Mouse (Mus musculus) embryonic facial prominence, embryonic 14.5 days (tissue): ENCODE measurements around the gene Olfr618. TPM values are rescaled to one million over a fixed set of nuclear protein-coding genes. Genes with fewer than 3 reads are reported as not detected.
"Not testable (repeated sequence)": the region's sequence is repeated elsewhere in the genome, so short reads cannot be mapped to it uniquely, and the experiment has no call there.

Source experiments
- ATAC-seq: fragments of 200-750 bp; cut with Nextera tagmentation; 2 replicates; pipeline ENCODE4 v1.8.0; 2017; ENCODE audit warnings: low read depth, moderate number of reproducible peaks, moderate TSS enrichment
- DNase-seq: peaks from one replicate; pipeline ENCODE4 v3.0.0-alpha.2; 2015; ENCODE audit warnings: low spot score
- H3K27ac ChIP-seq: fragments of 300-500 bp; sonication (generic); replicated peaks from 2 replicates; pipeline ENCODE4 v1.5.1; 2014; ENCODE audit warnings: low read depth, mild to moderate bottlenecking, low read length, moderate library complexity
- H3K27me3 ChIP-seq: fragments of 300-500 bp; sonication (generic); replicated peaks from 2 replicates; pipeline ENCODE4 v1.6.1; 2014; ENCODE audit warnings: low read length; ENCODE audit not compliant: control insufficient read depth, insufficient read depth
- H3K36me3 ChIP-seq: fragments of 300-500 bp; sonication (generic); 2 replicates; pipeline ENCODE4 v1.6.1; 2014; ENCODE audit warnings: low read length, mixed read lengths; ENCODE audit not compliant: control insufficient read depth, insufficient read depth
- H3K4me1 ChIP-seq: fragments of 300-500 bp; sonication (generic); 2 replicates; pipeline ENCODE4 v1.6.1; 2014; ENCODE audit warnings: antibody characterized with exemption, low read length; ENCODE audit not compliant: control insufficient read depth, insufficient read depth
- H3K4me2 ChIP-seq: fragments of 300-500 bp; sonication (generic); 2 replicates; pipeline ENCODE4 v1.6.1; 2014; ENCODE audit warnings: low read depth, mild to moderate bottlenecking, low read length, moderate library complexity, mixed read lengths
- H3K4me3 ChIP-seq: fragments of 300-500 bp; sonication (generic); 2 replicates; pipeline ENCODE4 v1.5.1; 2014; ENCODE audit warnings: low read depth, mild to moderate bottlenecking, low read length
- H3K9ac ChIP-seq: fragments of 300-500 bp; sonication (generic); 2 replicates; pipeline ENCODE4 v1.6.1; 2014; ENCODE audit warnings: low read depth, mild to moderate bottlenecking, low read length, moderate library complexity, mixed read lengths
- H3K9me3 ChIP-seq: fragments of 300-500 bp; sonication (generic); 2 replicates; pipeline ENCODE4 v1.6.1; 2016; ENCODE audit warnings: low read length; ENCODE audit not compliant: control insufficient read depth
- WGBS: fragments of 180-500 bp; shearing (Covaris S2); extraction: QIAGEN DNeasy Blood & Tissue Kit; methylation state at CpG from one replicate; pipeline ENCODE4 v1.1.7; 2014; 5-methylcytosine and 5-hydroxymethylcytosine counted together
- polyA plus RNA-seq: library from polyadenylated mRNA; unstranded; fragments of >200 nt; fragmentation: Nextera tagmentation; extraction: Ambion mirVana; gene quantifications from 2 replicates; pipeline ENCODE4 v1.2.1, GENCODE M21; 2014

The Olfr618 gene
- polyA plus RNA-seq = not detected in 2 replicates

GRCm38 (mm10) chr7:103589803-103590202 is at the start of gene Olfr618:
TSS of gene Olfr618 (plus strand) at chr7:103590103.
- DNase-seq (no peak), ATAC-seq (no peak)
- Histone ChIP-seq H3K4me3 (no peak within 1 kb of the TSS), H3K4me1 (no peaks in the 10 kb centered on the region), H3K27me3 (no peaks in the 10 kb centered on the region), H3K9me3 (no peaks in the 10 kb centered on the region), H3K9ac (no peak within 1 kb of the TSS), H3K4me2 (no peak within 1 kb of the TSS), H3K27ac (no peak within 1 kb of the TSS), H3K36me3 (no peaks in the 10 kb centered on the region)
- 53% methylated on average over 2 of the region's 2 CpGs for WGBS

GRCm38 (mm10) chr7:103542617-103543016 is 47.3 kb upstream of the Olfr618 start, which contains the start of gene Olfr612:
TSS of gene Olfr612 (minus strand) at chr7:103542717.
- not testable (repeated sequence) for H3K4me2 ChIP-seq, H3K27ac ChIP-seq, H3K36me3 ChIP-seq, H3K4me1 ChIP-seq, H3K9me3 ChIP-seq, ATAC-seq, DNase-seq, H3K4me3 ChIP-seq, H3K27me3 ChIP-seq, H3K9ac ChIP-seq
- 70% methylated on average over 2 of the region's 2 CpGs for WGBS

GRCm38 (mm10) chr7:103547774-103548173 is 42.1 kb upstream of the Olfr618 start, which contains the start of gene Olfr613:
TSS of gene Olfr613 (plus strand) at chr7:103548074.
- no peak for DNase-seq
- Histone ChIP-seq H3K4me1 (no peaks in the 10 kb centered on the region), H3K27ac (no peak within 1 kb of the TSS), H3K9ac (no peak within 1 kb of the TSS), H3K27me3 (no peaks in the 10 kb centered on the region), H3K4me2 (no peak within 1 kb of the TSS), H3K9me3 (no peaks in the 10 kb centered on the region), H3K4me3 (no peak within 1 kb of the TSS), H3K36me3 (no peaks in the 10 kb centered on the region)
- no peak for ATAC-seq
- WGBS = 68% methylated on average over 2 of the region's 2 CpGs

DNA sequence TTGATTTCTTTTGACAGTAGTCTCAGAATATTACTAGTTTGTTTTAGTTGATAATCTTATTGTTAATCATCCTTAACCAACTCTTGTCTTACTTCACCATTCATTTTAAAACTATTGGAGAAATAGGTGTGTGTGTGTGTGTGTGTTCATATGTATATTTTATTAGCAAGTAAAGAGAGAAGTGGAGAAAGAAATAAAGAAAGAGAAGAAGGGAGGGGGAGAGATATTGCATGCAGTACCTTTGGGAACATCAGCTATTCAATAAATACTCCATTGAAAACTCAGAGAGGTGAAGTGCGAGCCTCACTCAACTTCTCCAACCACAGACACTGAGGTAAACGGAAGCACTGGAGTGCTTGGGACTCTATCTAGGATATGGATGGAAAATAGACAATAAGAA is 34.1 kb upstream of the Olfr618 start, which contains the start of gene Olfr615:
Gene Olfr615, plus strand, starts transcription at position 301 of the 400 bp plus-strand sequence.
- H3K4me1 ChIP-seq = no peaks in the 10 kb centered on the region
- WGBS = 76% methylated on average over 2 of the region's 2 CpGs
- no peak within 1 kb of the TSS for H3K27ac ChIP-seq
- no peak within 1 kb of the TSS for H3K4me3 ChIP-seq
- DNase-seq = no peak
- H3K9ac ChIP-seq = no peak within 1 kb of the TSS
- no peak within 1 kb of the TSS for H3K4me2 ChIP-seq
- no peaks in the 10 kb centered on the region for H3K9me3 ChIP-seq
- ATAC-seq = no peak
- H3K36me3 ChIP-seq = no peaks in the 10 kb centered on the region
- no peaks in the 10 kb centered on the region for H3K27me3 ChIP-seq

DNA sequence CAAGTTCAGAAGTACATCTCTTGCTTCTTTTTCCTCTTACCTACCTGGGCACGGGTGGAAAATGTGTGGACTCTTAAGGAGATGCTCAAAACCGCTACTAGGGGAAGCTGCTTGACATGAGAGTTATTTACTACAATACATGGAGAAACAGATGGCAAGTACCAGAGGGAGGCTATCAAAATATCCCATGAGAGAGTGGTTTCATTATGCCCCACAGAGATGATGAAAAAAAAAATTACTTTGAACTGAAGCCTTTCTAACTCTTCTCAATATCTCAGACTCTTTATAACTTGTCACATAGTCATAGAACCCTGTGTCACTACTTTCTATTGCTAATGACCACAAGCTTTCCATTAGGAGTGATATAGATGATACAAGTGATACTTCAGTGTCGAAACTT is 20.9 kb upstream of the Olfr618 start, which contains the start of gene Olfr616:
Gene Olfr616, minus strand, starts transcription at position 101 of the 400 bp plus-strand sequence.
- no peaks in the 10 kb centered on the region for H3K27me3 ChIP-seq
- H3K36me3 ChIP-seq = no peaks in the 10 kb centered on the region
- no peak within 1 kb of the TSS for H3K9ac ChIP-seq
- no peaks in the 10 kb centered on the region for H3K4me1 ChIP-seq
- no peak within 1 kb of the TSS for H3K4me3 ChIP-seq
- 77% methylated on average over 3 of the region's 3 CpGs for WGBS
- no peaks in the 10 kb centered on the region for H3K9me3 ChIP-seq
- DNase-seq = no peak
- ATAC-seq = no peak
- H3K4me2 ChIP-seq = no peak within 1 kb of the TSS
- H3K27ac ChIP-seq = no peak within 1 kb of the TSS

DNA sequence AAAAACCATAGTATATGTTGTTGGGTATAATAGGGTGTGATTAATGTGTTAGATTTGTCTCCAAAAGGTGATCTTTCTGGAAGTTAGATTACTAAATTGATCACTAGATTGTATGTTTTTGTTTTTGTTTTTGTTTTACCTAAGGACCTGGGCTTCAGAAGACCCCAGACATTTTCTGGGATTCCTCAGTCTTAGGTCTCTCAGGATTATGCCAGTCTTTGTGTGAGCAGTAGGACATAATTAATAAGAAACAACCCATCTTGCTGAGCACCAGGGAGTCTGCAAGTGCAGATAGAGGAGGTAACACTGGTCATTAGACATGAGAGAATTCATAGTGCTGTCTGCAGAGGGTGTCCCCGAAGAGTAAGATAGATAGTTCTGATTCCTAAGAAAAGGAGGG is 17.1 kb upstream of the Olfr618 start, which contains the start of gene Olfr617:
Gene Olfr617, plus strand, starts transcription at position 301 of the 400 bp plus-strand sequence.
- DNase-seq = no peak
- WGBS = 81% methylated on average over 1 of the region's 1 CpGs
- H3K9ac ChIP-seq = no peak within 1 kb of the TSS

GRCm38 (mm10) chr7:103600275-103600674 is 10.4 kb downstream of the Olfr618 start, which contains the start of gene Olfr619:
TSS of gene Olfr619 (plus strand) at chr7:103600575.
- Histone ChIP-seq H3K9me3 (no peaks in the 10 kb centered on the region), H3K4me3 (no peak within 1 kb of the TSS), H3K4me1 (no peaks in the 10 kb centered on the region), H3K27ac (no peak within 1 kb of the TSS), H3K4me2 (no peak within 1 kb of the TSS), H3K9ac (no peak within 1 kb of the TSS), H3K36me3 (no peaks in the 10 kb centered on the region), H3K27me3 (no peaks in the 10 kb centered on the region)
- ATAC-seq (no peak), DNase-seq (no peak)

More for the DNA sequence above, 17.1 kb upstream of the Olfr618 start, which contains the start of gene Olfr617:
- no peak within 1 kb of the TSS for H3K27ac ChIP-seq
- no peaks in the 10 kb centered on the region for H3K4me1 ChIP-seq
- ATAC-seq = no peak
- no peak within 1 kb of the TSS for H3K4me2 ChIP-seq
- H3K36me3 ChIP-seq = no peaks in the 10 kb centered on the region
- no peaks in the 10 kb centered on the region for H3K27me3 ChIP-seq
- no peak within 1 kb of the TSS for H3K4me3 ChIP-seq
- H3K9me3 ChIP-seq = no peaks in the 10 kb centered on the region

- H3K27ac ChIP-seq = no peak overlapping the region
- ATAC-seq (no peak), DNase-seq (no peak)
- no peaks in the 10 kb centered on the region for H3K4me1 ChIP-seq
- H3K9me3 ChIP-seq = no peaks in the 10 kb centered on the region
- no peak overlapping the region for H3K9ac ChIP-seq
- 82% methylated on average over 2 of the region's 2 CpGs for WGBS
- no peak overlapping the region for H3K4me3 ChIP-seq
- H3K27me3 ChIP-seq = no peaks in the 10 kb centered on the region
- no peak overlapping the region for H3K4me2 ChIP-seq
- H3K36me3 ChIP-seq = no peaks in the 10 kb centered on the region
These were observed 17.5 kb downstream of the Olfr618 start for GRCm38 (mm10) chr7:103607425-103607824.

DNA sequence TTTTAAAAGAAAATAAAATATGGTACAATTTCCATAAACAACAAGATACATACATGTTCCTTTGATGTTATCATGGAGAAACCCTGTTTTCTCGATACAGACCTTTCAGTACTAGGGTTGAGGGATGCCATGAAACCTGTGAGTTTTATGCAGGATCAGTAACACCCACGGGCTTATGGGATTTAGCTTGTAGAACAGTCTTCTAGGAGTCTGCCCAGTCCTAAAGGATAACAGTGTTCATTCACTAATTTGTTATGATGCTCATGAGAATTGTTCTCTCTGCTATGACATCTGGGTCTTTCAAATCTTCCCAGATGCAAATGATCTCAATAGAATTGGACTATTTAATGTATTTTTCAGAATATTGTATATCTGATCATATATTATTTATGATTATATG is 22.5 kb downstream of the Olfr618 start, which contains the start of gene Olfr620:
Gene Olfr620, minus strand, starts transcription at position 101 of the 400 bp plus-strand sequence.
- H3K4me2 ChIP-seq = no peak within 1 kb of the TSS
- H3K36me3 ChIP-seq = no peaks in the 10 kb centered on the region
- H3K9me3 ChIP-seq = no peaks in the 10 kb centered on the region
- no peak within 1 kb of the TSS for H3K27ac ChIP-seq
- WGBS = 71% methylated on average over 2 of the region's 2 CpGs
- H3K9ac ChIP-seq = no peak within 1 kb of the TSS
- H3K27me3 ChIP-seq = no peaks in the 10 kb centered on the region
- no peak within 1 kb of the TSS for H3K4me3 ChIP-seq
- no peak for DNase-seq
- no peaks in the 10 kb centered on the region for H3K4me1 ChIP-seq
- no peak for ATAC-seq
